Mouse (Mus musculus): ENCODE measurements around the gene Hs6st3. TPM values are rescaled to one million over a fixed set of nuclear protein-coding genes. Genes with fewer than 3 reads are reported as not detected.
"Not testable (repeated sequence)": the region's sequence is repeated elsewhere in the genome, so short reads cannot be mapped to it uniquely, and the experiment has no call there.

Hs6st3 gene
- total RNA-seq, 4 experiments from 2014 or later: not detected

GRCm38 (mm10) chr14:119248001-119248607 lies 110.0 kb downstream of the Hs6st3 start:
- DNase-seq (ENCODE audit: low spot score): no peak

DNA sequence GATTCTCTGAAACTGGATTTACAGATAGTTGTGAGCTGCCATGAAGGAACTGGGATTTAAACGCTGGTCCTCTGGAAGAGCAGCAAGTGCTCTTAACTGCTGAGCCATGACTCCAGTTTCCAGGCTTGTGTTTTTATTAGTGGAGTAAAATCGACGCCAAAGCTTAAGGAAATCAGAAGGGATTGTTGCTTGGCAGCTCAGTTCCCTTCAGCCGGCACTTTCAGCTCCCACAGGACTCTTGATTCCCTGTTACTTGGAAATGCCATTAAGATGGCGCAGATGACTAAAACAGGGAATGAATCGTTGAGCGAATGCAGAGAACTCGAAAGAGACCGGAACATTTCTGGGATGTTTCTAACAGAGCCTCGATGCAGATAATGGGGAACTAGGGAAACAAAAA lies 112.2 kb downstream of the Hs6st3 start:
- no peak for DNase-seq (ENCODE audit: low spot score)

DNA sequence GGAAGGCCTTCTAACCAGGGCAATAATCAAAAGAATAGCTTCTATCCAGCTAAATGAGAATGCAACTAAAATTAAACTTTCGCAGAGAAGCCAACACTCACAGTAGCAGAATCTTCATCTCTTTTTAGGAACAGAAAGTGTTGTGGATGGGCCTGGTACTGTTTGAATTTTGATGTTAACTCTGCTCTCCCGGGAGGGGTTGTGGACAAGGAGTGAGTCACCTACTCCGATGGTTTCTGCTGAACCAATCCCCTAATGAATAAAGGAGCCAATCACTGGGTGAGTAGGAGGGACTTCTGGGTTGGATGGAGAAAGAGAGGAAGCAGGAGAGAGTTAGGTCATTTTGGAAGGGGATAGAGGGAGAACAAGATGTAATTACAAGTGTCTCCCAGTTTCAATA lies 117.3 kb downstream of the Hs6st3 start:
- no peak for DNase-seq (ENCODE audit: low spot score)

- DNase-seq (ENCODE audit: low spot score): no peak
These were observed 118.9 kb downstream of the Hs6st3 start for GRCm38 (mm10) chr14:119257072-119257471.

DNA sequence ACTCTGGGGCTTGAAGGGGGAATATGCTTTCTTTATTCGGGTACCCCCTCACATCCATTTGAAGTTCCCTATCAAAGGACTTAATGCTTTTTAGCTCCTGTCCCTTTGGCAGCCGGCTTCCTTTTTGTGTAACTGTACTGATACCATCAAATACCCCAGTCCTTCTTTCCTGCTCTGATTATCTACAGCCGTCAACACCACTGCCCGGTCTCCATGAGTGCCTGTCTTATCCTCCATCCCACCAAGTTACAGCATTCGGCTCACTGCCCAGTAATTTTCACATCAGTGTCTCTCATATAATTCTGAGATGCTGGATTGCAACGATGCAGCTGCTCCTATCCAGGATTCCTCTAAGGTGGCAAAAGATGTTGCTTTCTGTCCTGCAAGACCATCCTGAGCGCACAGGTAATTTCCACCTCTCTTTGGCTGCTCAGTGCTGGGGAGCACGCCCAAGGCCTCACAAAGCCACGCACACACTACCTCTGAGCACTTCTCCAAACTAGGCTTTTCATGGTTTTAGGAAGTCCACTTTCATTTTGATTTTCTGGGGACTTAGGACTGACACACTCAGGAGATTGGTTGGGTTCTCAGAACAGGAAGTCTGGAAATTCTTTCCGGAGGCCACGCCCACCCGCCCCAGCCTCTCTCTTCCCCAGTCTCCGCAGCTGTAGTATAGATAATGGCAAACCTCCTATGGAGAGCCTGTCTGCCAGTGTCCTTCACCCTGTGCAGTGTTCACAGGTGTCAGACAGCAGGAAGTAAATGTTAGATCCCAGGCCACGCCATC lies 122.2 kb downstream of the Hs6st3 start:
- DNase-seq (ENCODE audit: low spot score): no peak

- DNase-seq (ENCODE audit: low spot score): no peak
These were observed 128.2 kb downstream of the Hs6st3 start for GRCm38 (mm10) chr14:119266334-119266733.

DNA sequence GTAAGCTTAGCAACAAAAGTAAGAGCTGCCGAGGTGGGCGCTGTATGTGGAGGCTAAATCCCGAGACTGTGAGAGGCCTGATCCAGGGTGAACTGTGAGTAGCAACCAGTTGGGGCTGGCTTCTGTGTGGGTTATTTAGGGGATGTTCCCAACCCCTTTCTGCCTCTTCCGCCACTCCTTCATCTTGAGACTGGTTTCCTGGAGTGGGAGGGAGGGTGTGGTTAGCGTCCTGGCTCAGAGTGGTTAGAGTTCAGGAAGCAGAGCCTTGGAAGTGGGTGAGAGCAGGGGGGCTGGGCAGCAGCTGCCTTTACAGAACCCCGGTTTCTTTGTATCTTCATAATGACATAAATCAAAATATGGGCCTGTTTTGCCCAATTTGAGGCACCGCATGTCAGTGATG lies 134.9 kb downstream of the Hs6st3 start:
- no peak for DNase-seq (ENCODE audit: low spot score)

GRCm38 (mm10) chr14:119278156-119278555 lies 140.0 kb downstream of the Hs6st3 start:
- DNase-seq (ENCODE audit: low spot score): not testable (repeated sequence)

DNA sequence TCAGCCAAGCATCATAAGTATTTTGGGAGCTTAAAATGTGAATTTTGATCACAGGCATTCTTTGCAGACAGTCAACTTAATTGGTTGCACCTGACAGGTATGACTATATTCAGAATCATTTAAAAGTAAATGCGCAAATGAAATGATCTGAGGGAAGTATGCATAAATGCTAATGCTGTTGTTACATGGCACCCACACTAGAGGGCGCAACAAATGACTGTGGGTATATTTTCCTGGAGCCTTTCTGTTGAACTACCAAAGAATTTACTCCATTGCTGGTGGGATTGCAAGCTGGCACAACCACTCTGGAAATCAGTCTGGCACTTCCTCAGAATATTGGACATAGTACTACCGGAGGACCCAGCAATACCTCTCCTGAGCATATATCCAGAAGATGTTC lies 145.8 kb downstream of the Hs6st3 start:
- DNase-seq (ENCODE audit: low spot score): no peak

GRCm38 (mm10) chr14:119289668-119290067 lies 151.5 kb downstream of the Hs6st3 start:
- no peak for DNase-seq (ENCODE audit: low spot score)

DNA sequence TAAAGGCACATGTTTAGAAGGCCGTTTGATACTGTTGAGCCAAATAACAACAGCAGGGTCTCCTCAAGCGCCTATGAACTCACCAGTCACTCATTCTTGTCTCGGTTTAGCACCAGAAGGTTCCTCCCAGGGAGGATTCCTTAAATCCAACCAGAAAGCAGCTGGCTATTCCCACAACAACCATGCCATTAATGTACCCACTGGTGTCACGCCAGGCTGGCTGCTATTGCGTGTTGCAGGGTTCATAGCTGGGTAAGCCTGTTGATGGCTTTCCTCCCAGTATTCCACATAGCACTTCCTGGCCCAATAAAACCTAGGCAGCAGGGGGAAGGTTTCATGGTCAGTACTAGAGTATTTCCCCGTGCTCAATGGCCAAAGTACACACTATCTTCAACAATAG lies 155.9 kb downstream of the Hs6st3 start:
- DNase-seq (ENCODE audit: low spot score): no peak

GRCm38 (mm10) chr14:119306461-119306860 lies 168.3 kb downstream of the Hs6st3 start:
- no peak for DNase-seq (ENCODE audit: low spot score)

DNA sequence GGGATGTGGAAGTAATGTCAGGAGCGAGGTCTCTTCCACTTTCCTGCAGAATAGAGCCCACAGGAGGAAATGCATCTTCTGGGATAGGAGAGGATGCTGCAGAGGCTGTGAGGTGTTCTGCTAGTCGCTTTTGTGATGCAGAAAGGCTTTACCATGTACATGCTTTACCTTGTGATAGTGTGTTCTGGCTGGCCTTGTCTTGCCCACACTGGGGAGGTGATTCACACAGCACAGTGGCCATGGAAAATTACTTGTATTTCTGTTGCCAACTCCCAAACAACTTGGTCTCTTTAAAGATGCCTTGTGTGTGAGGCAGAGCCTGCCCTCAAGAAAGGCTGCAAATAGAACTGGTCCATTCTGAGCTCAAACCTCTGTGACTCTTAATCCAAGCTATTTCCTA lies 180.2 kb downstream of the Hs6st3 start:
- DNase-seq (ENCODE audit: low spot score): no peak

DNA sequence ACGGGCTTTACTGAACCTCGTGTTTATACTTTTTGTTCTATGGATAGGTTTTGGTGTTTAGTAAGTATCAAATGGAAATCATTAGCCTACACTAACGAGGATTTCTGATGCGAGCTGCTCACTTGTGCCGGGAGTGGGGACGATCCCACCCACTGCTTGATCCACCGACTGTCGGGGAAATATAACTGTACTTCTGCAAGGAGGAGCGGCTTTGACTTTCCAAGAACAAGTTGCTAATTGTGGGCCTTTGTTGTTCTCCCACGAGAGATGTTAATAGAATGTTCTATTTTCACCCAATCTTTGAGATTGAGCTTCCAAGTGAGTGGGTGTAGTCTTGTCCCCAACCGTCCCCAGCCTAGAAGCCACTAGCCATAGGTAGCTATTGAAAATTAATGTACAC lies 209.1 kb downstream of the Hs6st3 start:
- no peak for DNase-seq (ENCODE audit: low spot score)

DNA sequence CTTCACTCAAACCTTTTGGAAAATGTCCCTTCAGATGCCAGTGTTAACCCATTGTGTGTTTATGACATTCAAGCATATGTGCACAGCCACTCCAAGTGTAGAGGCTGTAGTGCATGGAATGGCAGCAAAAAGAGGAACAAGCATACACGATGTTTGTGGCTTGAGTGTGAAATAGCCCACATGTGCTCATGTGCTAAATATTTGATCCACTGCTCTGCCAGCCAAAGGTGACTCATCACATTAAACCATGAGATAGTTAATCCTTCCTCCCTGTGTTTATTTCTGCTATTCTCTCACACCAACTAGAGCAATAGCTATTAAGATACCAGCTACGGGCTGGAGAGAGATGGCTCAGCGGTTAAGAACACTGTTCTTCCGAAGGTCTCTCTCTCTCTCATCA lies 223.3 kb downstream of the Hs6st3 start:
- DNase-seq (ENCODE audit: low spot score): no peak

DNA sequence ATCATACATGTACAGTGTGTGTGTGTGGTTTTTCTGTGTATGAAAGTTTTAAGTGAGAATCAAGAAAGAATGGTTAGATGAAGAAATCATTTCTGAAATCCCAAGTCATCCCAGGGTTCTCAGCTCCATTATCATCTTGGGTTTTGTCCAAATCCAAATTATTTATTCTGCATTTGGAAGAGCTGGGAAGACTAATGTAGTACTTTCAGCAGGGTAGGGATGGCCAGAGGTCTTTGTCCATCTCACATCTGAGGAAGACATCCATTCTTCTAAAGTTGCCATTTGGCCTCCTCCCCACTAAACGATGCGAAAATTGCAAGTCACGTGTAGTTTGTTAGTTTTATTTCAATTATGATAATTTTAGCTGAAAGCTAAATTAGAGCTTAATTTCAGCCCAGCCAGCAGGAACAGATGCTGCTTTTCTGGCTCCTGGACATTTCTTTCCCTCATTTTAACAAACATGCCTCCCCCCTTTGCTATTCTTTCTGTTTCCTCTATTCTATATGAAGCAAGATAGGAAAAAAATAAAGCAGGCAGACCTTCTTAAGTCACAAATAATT lies 229.8 kb downstream of the Hs6st3 start:
- DNase-seq (ENCODE audit: low spot score): no peak

DNA sequence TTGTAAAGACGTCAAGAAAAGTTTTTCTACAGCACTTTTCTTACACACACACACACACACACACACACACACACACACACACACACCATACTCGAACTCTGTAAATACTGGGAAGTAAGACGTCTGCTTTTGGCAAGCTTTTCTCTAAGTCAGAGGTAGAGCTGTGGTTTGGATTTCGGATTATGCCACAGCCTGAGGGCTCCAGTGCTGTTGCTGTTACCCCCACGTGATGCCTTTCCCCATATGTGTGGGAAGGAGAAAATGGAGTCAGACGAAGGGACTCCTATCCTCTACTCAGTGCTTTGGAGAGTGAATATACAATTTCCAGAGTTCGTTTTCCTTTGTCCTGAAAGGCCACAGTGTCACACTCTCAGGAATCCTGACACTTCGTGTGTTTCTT lies 231.1 kb downstream of the Hs6st3 start:
- no peak for DNase-seq (ENCODE audit: low spot score)

DNA sequence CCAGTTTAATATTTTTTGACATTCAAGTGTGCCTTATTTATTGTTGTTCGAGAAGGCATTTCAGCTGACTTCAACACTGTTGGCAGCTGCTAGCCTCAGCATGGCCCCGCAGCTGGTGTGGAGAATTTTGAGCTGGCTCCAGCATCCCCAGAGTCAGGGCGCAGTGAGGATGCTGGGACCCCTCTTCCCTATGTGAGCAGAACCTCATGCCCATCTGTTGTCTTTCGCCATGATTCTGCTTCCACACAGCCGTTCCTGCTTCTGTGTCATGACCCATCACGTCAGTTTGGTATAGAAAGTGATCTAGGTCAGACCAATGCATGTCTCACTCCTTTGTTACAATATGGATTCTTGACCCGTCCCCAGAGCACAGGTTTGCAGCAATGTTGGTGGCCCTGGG lies 231.9 kb downstream of the Hs6st3 start:
- DNase-seq (ENCODE audit: low spot score): no peak

DNA sequence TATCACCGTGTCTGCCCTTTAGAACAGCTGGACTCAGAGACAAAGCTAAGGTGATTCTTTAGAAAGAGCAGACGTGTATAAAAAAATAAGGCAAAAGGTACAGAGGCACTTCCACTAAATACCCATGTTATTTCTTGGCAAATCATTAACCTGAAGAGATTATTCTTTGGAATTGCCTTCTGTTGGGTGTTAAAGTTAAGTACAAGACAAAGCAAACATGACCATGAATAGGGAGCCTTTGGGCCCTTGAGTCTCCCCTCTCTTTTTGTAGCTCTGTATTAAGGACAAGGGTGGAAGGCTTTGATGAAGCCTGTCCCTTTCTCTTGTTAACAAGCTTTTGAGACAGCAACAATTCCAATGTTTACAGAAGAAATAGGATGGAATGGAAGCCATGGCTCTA lies 241.2 kb downstream of the Hs6st3 start:
- no peak for DNase-seq (ENCODE audit: low spot score)

DNA sequence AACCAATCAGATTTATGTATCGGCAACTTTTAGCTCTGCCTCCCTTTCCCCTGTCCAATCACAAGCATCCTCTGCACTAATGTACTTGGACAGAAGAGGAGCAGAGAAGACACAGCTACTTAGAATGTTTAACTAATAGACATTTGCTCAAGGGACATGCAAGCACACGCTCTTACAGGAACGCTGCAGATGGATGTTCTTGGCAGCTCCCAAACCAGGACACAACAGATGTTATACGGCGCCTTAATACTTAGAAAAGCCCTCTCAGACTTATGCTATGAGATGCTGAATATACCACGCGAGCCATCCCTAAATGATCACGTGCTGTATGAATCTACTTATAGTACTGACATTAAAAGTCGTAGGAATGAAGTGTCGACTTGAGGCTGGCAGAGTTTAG lies 263.5 kb downstream of the Hs6st3 start:
- no peak for DNase-seq (ENCODE audit: low spot score)

- DNase-seq (ENCODE audit: low spot score): no peak
These were observed 271.4 kb downstream of the Hs6st3 start for GRCm38 (mm10) chr14:119409334-119410050.

DNA sequence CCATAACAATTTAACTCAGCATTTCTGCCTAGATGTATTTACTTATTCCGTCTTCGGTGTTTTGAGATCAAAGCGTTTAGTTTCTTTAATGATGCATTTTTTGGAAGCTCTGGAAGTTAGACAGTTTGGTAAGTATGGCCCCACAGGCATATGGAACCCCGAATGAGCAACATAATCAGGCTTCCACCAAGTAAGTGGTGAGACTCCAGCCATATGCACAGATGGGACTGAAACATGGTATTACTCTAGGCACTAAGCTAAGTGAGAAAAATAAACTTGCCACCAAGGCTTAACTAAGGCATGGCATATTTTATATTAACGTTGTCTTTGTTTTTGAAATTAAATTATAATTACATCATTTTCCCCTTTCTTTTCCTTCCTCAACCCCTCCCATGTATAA lies 284.8 kb downstream of the Hs6st3 start:
- no peak for DNase-seq (ENCODE audit: low spot score)

DNA sequence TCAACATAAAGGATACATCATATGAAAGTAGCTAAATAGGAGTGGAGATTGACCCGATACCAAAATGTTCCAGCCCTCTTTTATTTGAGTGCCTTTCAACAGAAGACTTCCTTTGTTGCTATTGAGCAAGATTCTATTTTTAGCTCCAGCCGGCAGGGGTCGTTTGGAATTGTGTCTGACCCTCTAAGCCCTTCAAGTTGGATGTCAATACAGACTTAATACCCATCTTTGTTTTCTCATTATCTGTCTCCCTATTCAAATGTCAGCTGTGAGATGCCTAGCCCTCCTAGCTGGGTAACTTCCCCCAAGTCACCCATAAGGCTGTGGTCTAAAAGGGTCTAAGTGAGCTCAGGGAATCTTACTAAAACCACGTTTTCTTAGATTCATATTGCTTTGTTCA lies 312.3 kb downstream of the Hs6st3 start:
- no peak for DNase-seq (ENCODE audit: low spot score)

Measured in heart, adult 8-10 months (tissue).